Mouse (Mus musculus) heart, embryonic 13.5 days (tissue): ENCODE data around the gene Hrh3. TPM values are rescaled to one million over a fixed set of nuclear protein-coding genes. Genes with fewer than 3 reads are reported as not detected.

ENCODE experiments used
- ATAC-seq: fragments of 200-750 bp; cut with Nextera tagmentation; 2 replicates; pipeline ENCODE4 v1.8.0; 2017; ENCODE audit warnings: moderate TSS enrichment; ENCODE audit not compliant: insufficient number of reproducible peaks, low FRiP score, low TSS enrichment; ENCODE audit errors: extremely low read depth
- H3K27ac ChIP-seq: fragments of 300-500 bp; sonication (generic); replicated peaks from 2 replicates; pipeline ENCODE4 v1.5.1; 2015; ENCODE audit warnings: moderate library complexity, mild to moderate bottlenecking, inconsistent platforms
- H3K27me3 ChIP-seq: fragments of 300-500 bp; sonication (generic); replicated peaks from 2 replicates; pipeline ENCODE4 v1.6.1; 2015; ENCODE audit warnings: mild to moderate bottlenecking, inconsistent platforms
- H3K36me3 ChIP-seq: fragments of 300-500 bp; sonication (generic); 2 replicates; pipeline ENCODE4 v1.6.1; 2015; ENCODE audit warnings: mild to moderate bottlenecking, inconsistent platforms
- H3K4me1 ChIP-seq: fragments of 300-500 bp; sonication (generic); 2 replicates; pipeline ENCODE4 v1.6.1; 2015; ENCODE audit warnings: inconsistent platforms
- H3K4me2 ChIP-seq: fragments of 300-500 bp; sonication (generic); 2 replicates; pipeline ENCODE4 v1.6.1; 2015; ENCODE audit warnings: inconsistent platforms, mild to moderate bottlenecking, moderate library complexity
- H3K4me3 ChIP-seq: fragments of 300-500 bp; sonication (generic); 2 replicates; pipeline ENCODE4 v1.5.1; 2015; ENCODE audit warnings: moderate library complexity, mild to moderate bottlenecking, inconsistent platforms
- H3K9ac ChIP-seq: fragments of 300-500 bp; sonication (generic); 2 replicates; pipeline ENCODE4 v1.6.1; 2015; ENCODE audit warnings: inconsistent platforms, mild to moderate bottlenecking, moderate library complexity
- H3K9me3 ChIP-seq: fragments of 300-500 bp; sonication (generic); 2 replicates; pipeline ENCODE4 v1.6.1; 2016; ENCODE audit warnings: inconsistent platforms
- WGBS: fragments of 180-500 bp; shearing (Covaris S2); methylation state at CpG from one replicate; pipeline ENCODE4 v1.1.7; 2015; ENCODE audit warnings: mixed read lengths; 5-methylcytosine and 5-hydroxymethylcytosine counted together
- polyA plus RNA-seq: library from polyadenylated mRNA; unstranded; fragments of >200 nt; fragmentation: Nextera tagmentation; extraction: Ambion mirVana; gene quantifications from 2 replicates; pipeline ENCODE4 v1.2.1, GENCODE M21; 2015

Hrh3 gene
- polyA plus RNA-seq, 1 experiment from 2014 or later = not detected

GRCm38 (mm10) chr2:180085926-180086636 lies 18.2 kb downstream of the Hrh3 start:
- ATAC-seq = no peak
- Histone ChIP-seq H3K27ac (no peak overlapping the region), H3K27me3 (peaks cover 11% of the 10 kb centered on the region), H3K4me2 (no peak overlapping the region), H3K4me1 (peaks cover 6% of the 10 kb centered on the region; the same call in 1 of the 2 replicates), H3K9me3 (no peaks in the 10 kb centered on the region), H3K4me3 (no peak overlapping the region), H3K36me3 (peaks cover 47% of the 10 kb centered on the region), H3K9ac (no peak overlapping the region)
- WGBS = 69% methylated on average over 16 of the region's 16 CpGs

- 38% methylated on average over 3 of the region's 3 CpGs for WGBS
- peaks cover 59% of the 10 kb centered on the region for H3K36me3 ChIP-seq
- no peak overlapping the region for H3K27ac ChIP-seq
Observed at GRCm38 (mm10) chr2:180084565-180084964, 19.7 kb downstream of the Hrh3 start.

DNA sequence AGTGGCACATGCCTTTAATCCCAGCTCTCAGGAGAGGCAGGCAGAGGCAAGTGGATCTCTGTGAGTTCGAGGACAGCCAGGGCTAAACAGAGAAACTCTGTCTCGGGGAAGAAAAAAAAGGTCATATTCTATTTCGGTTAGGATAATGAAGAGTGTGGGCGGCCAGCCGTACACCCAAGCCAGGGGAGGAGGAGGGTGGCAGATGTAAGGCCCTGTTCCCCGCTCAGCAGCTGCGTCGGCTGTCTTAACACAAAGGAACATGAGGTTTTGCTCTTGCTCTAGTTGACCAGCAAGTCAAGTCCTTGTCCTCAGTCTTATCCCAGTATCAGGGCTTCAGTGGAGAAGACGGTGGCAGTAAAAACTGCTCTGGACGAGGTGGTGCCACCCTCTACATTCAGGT lies 21.2 kb downstream of the Hrh3 start:
- no peaks in the 10 kb centered on the region for H3K27me3 ChIP-seq
- ATAC-seq = no peak
- no peak overlapping the region for H3K4me2 ChIP-seq
- peaks cover 73% of the 10 kb centered on the region for H3K36me3 ChIP-seq
- H3K4me1 ChIP-seq = peaks cover 6% of the 10 kb centered on the region; the same call in 1 of the 2 replicates
- H3K27ac ChIP-seq = no peak overlapping the region
- no peaks in the 10 kb centered on the region for H3K9me3 ChIP-seq
- no peak overlapping the region for H3K4me3 ChIP-seq
- WGBS = 83% methylated on average over 10 of the region's 10 CpGs
- no peak overlapping the region for H3K9ac ChIP-seq

More at GRCm38 (mm10) chr2:180084565-180084964, 19.7 kb downstream of the Hrh3 start:
- no peak overlapping the region for H3K9ac ChIP-seq
- no peak overlapping the region for H3K4me3 ChIP-seq
- no peaks in the 10 kb centered on the region for H3K9me3 ChIP-seq
- H3K4me2 ChIP-seq = no peak overlapping the region
- ATAC-seq = no peak
- 0 out of 2 replicates have a peak, but pooled peaks cover 2% of the 10 kb centered on the region for H3K27me3 ChIP-seq
- H3K4me1 ChIP-seq = peaks cover 6% of the 10 kb centered on the region; the same call in 1 of the 2 replicates

- no peak for ATAC-seq
- Histone ChIP-seq H3K4me3 (no peak overlapping the region), H3K9ac (no peak overlapping the region), H3K27me3 (no peaks in the 10 kb centered on the region), H3K36me3 (peaks cover 73% of the 10 kb centered on the region), H3K27ac (no peak overlapping the region), H3K9me3 (no peaks in the 10 kb centered on the region), H3K4me1 (peaks cover 6% of the 10 kb centered on the region; the same call in 1 of the 2 replicates), H3K4me2 (no peak overlapping the region)
- WGBS = 91% methylated on average over 8 of the region's 8 CpGs
Observed at GRCm38 (mm10) chr2:180080680-180081079, 23.6 kb downstream of the Hrh3 start.

GRCm38 (mm10) chr2:180077622-180078021 lies 26.7 kb downstream of the Hrh3 start:
- WGBS = 76% methylated on average over 3 of the region's 3 CpGs
- Histone ChIP-seq H3K9ac (no peak overlapping the region), H3K4me1 (no peaks in the 10 kb centered on the region), H3K27ac (no peak overlapping the region), H3K4me2 (no peak overlapping the region), H3K36me3 (peaks cover 63% of the 10 kb centered on the region), H3K4me3 (no peak overlapping the region), H3K9me3 (no peaks in the 10 kb centered on the region), H3K27me3 (no peaks in the 10 kb centered on the region)
- no peak for ATAC-seq

DNA sequence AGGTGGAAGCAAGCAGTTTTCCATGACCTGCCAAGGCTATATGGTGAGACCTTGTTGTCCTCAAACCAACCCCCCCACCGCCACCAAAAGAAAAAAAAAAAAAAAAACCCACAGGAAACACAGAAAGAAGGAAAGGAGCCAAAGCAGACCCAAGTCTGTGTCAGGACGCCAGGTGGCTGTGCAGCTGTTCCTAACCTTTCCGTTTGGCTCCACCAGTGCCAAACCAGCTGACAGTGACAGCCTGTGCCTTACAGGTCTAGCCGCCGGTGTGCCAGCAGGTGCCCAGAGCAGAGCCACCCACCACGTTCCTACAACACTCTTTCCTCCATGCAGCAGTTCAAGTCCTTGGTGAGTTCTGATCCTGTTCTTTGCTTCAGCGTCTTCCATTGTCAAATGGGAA lies 31.4 kb downstream of the Hrh3 start:
- H3K9me3 ChIP-seq = no peaks in the 10 kb centered on the region
- WGBS = 81% methylated on average over 7 of the region's 7 CpGs
- H3K9ac ChIP-seq = no peak overlapping the region
- H3K27ac ChIP-seq = no peak overlapping the region
- peaks cover 15% of the 10 kb centered on the region for H3K4me1 ChIP-seq
- H3K4me2 ChIP-seq = no peak overlapping the region
- H3K36me3 ChIP-seq = peaks cover 36% of the 10 kb centered on the region
- no peak overlapping the region for H3K4me3 ChIP-seq
- H3K27me3 ChIP-seq = no peaks in the 10 kb centered on the region
- no peak for ATAC-seq

- peak overlapping the region; percentile 14; the same call in 1 of the 2 replicates for H3K9ac ChIP-seq
Observed at GRCm38 (mm10) chr2:180071671-180072070, 32.6 kb downstream of the Hrh3 start.

GRCm38 (mm10) chr2:180070481-180071453 lies 33.5 kb downstream of the Hrh3 start, which contains the start of gene Mtg2:
Gene Mtg2 (plus strand): TSS chr2:180070588.
- Histone ChIP-seq H3K4me1 (peaks cover 15% of the 10 kb centered on the region), H3K4me3 (peak within 1 kb of the TSS; percentile 79), H3K4me2 (peak within 1 kb of the TSS; percentile 95), H3K27ac (peak within 1 kb of the TSS; percentile 81), H3K9me3 (no peaks in the 10 kb centered on the region), H3K27me3 (no peaks in the 10 kb centered on the region), H3K36me3 (peaks cover 35% of the 10 kb centered on the region), H3K9ac (peak within 1 kb of the TSS; percentile 85)
- 5% methylated on average over 58 of the region's 58 CpGs for whole genome bisulfite sequencing
- peak; percentile 82 for ATAC-seq

More at GRCm38 (mm10) chr2:180071671-180072070, 32.6 kb downstream of the Hrh3 start:
- peaks cover 15% of the 10 kb centered on the region for H3K4me1 ChIP-seq
- H3K27ac ChIP-seq = no peak overlapping the region
- no peak for ATAC-seq
- no peaks in the 10 kb centered on the region for H3K27me3 ChIP-seq
- WGBS = 73% methylated on average over 2 of the region's 2 CpGs
- H3K36me3 ChIP-seq = peaks cover 35% of the 10 kb centered on the region
- no peak overlapping the region for H3K4me2 ChIP-seq
- peak overlapping the region; percentile 79; the same call in 1 of the 2 replicates for H3K4me3 ChIP-seq
- no peaks in the 10 kb centered on the region for H3K9me3 ChIP-seq

DNA sequence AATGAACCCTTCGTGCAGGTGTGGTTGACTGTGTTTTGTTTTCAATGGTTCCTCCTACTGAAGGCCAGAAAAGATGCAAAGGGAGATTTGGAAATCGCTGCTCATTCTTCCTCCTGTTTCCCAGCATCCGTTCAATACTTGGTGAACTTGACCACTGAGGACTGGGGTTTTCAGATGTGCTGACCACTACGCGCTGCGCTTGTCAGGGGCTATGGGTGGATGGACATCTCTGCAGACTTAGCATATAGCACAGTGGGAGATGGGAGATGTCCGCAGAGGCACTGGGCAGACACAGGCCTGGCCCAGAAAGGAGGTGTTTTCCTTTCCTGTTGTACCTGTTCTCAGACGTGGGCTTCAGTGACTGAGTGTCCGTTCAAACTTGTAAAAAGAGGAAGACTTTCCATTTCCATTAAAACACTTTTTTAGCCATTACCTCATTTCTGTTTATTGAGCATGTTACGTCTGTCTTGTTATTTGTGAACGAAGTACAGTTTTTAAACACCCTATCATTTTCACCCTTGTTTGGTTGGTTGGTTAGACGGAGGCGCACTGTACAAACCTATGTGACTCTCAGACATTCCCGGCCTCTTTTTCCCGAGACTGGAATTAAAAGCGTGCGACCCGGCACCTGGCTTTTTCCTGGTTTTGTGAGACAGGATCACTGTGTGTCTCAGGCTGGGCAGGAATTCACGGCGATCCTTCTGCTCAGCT lies 34.4 kb downstream of the Hrh3 start:
- peaks cover 38% of the 10 kb centered on the region for H3K36me3 ChIP-seq
- WGBS = 31% methylated on average over 20 of the region's 20 CpGs
- no peak; the same call in 1 of the 2 replicates for ATAC-seq
- H3K9me3 ChIP-seq = no peaks in the 10 kb centered on the region
- H3K27me3 ChIP-seq = no peaks in the 10 kb centered on the region
- peaks cover 15% of the 10 kb centered on the region for H3K4me1 ChIP-seq
- peak overlapping the region; percentile 85 for H3K9ac ChIP-seq
- peak overlapping the region; percentile 95 for H3K4me2 ChIP-seq
- peak overlapping the region; percentile 79 for H3K4me3 ChIP-seq
- peak overlapping the region; percentile 81 for H3K27ac ChIP-seq

GRCm38 (mm10) chr2:180063338-180064131 lies 40.8 kb downstream of the Hrh3 start:
- Histone ChIP-seq H3K27ac (no peak overlapping the region), H3K4me1 (no peaks in the 10 kb centered on the region), H3K9ac (no peak overlapping the region), H3K4me3 (no peak overlapping the region), H3K4me2 (no peak overlapping the region), H3K27me3 (no peaks in the 10 kb centered on the region), H3K9me3 (no peaks in the 10 kb centered on the region), H3K36me3 (peaks cover 76% of the 10 kb centered on the region)
- ATAC-seq = no peak
- WGBS = 89% methylated on average over 11 of the region's 11 CpGs
